Mouse (Mus musculus): ENCODE measurements around the gene Ranbp9. TPM values are rescaled to one million over a fixed set of nuclear protein-coding genes. Genes with fewer than 3 reads are reported as not detected.
A peak's percentile ranks its signal among the peaks of the same experiment; 100 is the strongest.

The Ranbp9 gene
- polyA plus RNA-seq, 1 experiment = 15.7 TPM

DNA sequence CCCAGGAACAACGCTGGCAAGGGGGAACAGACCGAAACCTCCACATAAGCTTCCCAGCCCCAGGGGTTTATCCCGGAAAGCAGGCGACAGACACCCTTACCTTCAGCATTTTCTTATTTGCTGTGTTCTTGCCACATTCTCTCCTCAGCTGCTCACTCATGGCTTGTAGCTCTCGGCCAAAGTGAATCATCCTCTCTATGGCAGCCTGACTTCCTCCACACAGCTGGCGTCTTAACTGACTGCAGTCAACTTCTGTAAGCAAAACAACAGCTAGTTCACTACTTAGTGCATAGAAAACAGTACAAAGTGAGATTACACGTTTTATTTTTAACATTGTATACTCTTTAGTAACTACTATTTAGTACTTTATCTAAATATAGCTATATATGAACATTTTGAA, 68.8 kb downstream of the Ranbp9 start:
- peaks cover 30% of the 10 kb centered on the region for H3K36me3 ChIP-seq (ENCODE audit: control insufficient read depth, insufficient read depth, low read length)
- no peak for TF ChIP-seq POLR2A (IDR thresholded peaks at IDR 0.05; ENCODE audit: low read depth, low read length)
- no peak for TF ChIP-seq CTCF (IDR thresholded peaks at IDR 0.05; ENCODE audit: extremely low read depth, insufficient read depth, insufficient read length, insufficient replicate concordance)
- 93% methylated on average over 7 of the region's 7 CpGs for WGBS
- H3K4me1 ChIP-seq (ENCODE audit: control insufficient read depth, insufficient read depth, insufficient read length) = no peaks in the 10 kb centered on the region
- DNase-seq (ENCODE audit: low read depth in 1 of 2, low spot score in 2 of 2) = no peak
- H3K4me3 ChIP-seq (ENCODE audit: extremely low read depth, insufficient read depth, insufficient read length) = no peak overlapping the region
- H3K27me3 ChIP-seq (ENCODE audit: control insufficient read depth, insufficient read depth, low read length) = no peaks in the 10 kb centered on the region
- no peak overlapping the region for H3K27ac ChIP-seq (ENCODE audit: insufficient read depth, low read length)

GRCm38 (mm10) chr13:43399576-43399975, 81.5 kb downstream of the Ranbp9 start:
- H3K36me3 ChIP-seq (ENCODE audit: control insufficient read depth, insufficient read depth, low read length) = peaks cover 18% of the 10 kb centered on the region
- H3K27me3 ChIP-seq (ENCODE audit: control insufficient read depth, insufficient read depth, low read length) = no peaks in the 10 kb centered on the region
- H3K27ac ChIP-seq (ENCODE audit: insufficient read depth, low read length) = peak overlapping the region; percentile 56
- 35% methylated on average over 5 of the region's 5 CpGs for WGBS
- peak; percentile 40 to 49 for DNase-seq (ENCODE audit: low read depth in 1 of 2, low spot score in 2 of 2)
- H3K4me3 ChIP-seq (ENCODE audit: extremely low read depth, insufficient read depth, insufficient read length) = no peak overlapping the region
- peaks cover 5% of the 10 kb centered on the region for H3K4me1 ChIP-seq (ENCODE audit: control insufficient read depth, insufficient read depth, insufficient read length)
- TF ChIP-seq CTCF (IDR thresholded peaks at IDR 0.05; ENCODE audit: extremely low read depth, insufficient read depth, insufficient read length, insufficient replicate concordance) (no peak), POLR2A (IDR thresholded peaks at IDR 0.05; ENCODE audit: low read depth, low read length) (no peak)

DNA sequence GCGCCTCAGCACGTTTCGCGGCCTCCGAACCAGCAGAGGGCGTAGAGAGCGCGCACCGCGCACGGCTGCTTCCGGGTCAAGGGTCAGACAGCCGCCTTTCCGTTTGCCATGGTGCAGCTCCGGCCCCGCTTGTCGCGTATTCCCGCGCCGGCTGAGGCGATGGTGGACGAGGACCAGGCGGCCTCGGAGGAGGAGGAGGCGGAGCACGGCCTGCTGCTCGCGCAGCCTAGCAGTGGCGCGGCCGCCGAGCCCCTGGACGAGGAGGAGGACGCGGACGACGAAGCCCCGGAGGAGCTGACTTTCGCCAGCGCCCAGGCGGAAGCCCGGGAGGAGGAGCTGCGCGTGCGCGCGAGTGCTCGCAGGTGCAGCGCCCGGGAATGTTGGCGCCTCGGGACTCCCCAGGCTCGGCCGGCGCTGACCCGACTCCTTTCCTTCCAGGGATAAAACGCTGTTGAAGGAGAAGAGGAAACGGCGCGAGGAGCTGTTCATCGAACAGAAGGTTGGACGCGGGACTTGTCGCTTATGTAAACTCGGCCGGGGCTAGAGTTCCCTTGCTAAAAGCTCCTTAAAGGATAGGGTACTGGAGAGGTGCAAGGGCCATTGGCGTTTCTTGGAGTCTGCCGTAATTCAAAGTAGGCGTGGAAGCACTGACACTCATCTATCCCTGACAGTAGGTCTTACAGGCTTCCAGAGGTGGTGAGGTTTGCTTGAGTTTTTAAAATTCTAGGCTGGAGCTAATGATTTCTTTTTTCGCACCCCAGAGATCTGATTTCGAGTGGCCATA, 82.6 kb downstream of the Ranbp9 start, which contains the start of gene Nol7:
TSS of gene Nol7 (plus strand) at position 94 of the 784 bp plus-strand sequence.
- no peaks in the 10 kb centered on the region for H3K27me3 ChIP-seq (ENCODE audit: control insufficient read depth, insufficient read depth, low read length)
- peak within 1 kb of the TSS; percentile 100 for H3K4me3 ChIP-seq (ENCODE audit: extremely low read depth, insufficient read depth, insufficient read length)
- DNase-seq (ENCODE audit: low read depth in 1 of 2, low spot score in 2 of 2) = peak; percentile 88 to 90
- under 1% methylated on average over 70 of the region's 72 CpGs for WGBS
- H3K36me3 ChIP-seq (ENCODE audit: control insufficient read depth, insufficient read depth, low read length) = peaks cover 14% of the 10 kb centered on the region
- H3K4me1 ChIP-seq (ENCODE audit: control insufficient read depth, insufficient read depth, insufficient read length) = peaks cover 5% of the 10 kb centered on the region
- H3K27ac ChIP-seq (ENCODE audit: insufficient read depth, low read length) = peak within 1 kb of the TSS; percentile 99
- TF ChIP-seq POLR2A (IDR thresholded peaks at IDR 0.05; ENCODE audit: low read depth, low read length) = peak; percentile 75
- TF ChIP-seq CTCF (IDR thresholded peaks at IDR 0.05; ENCODE audit: extremely low read depth, insufficient read depth, insufficient read length, insufficient replicate concordance) = peak; percentile 88

DNA sequence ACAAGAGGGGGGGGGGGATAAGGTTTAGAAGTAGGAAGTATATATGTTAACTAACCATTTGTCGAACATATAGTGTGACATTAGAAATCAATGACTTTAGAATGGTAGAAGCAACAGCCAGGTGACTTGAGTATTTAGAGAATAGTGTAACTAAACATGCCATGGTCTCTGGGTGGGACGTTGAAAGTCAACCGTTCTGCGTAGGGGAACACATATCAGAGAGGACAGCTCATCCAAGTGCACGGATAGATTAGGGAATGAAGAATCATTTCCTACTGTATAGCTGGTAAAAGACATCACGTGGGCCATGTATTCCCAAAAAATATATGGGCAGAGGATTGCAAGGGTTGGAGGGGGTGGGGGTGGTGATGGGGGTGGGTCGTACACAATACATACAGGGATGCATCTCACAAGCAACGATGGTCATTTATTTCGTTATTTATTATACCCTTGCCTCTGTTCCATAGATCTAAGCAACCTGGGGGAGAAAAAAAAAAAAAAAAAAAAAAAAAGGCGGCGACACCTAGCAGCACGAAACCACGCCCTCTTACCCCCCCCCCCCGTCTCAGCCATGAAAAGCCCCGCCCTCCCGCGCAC, 83.3 kb downstream of the Ranbp9 start:
- Histone ChIP-seq H3K27ac (ENCODE audit: insufficient read depth, low read length) (no peak overlapping the region), H3K4me1 (ENCODE audit: control insufficient read depth, insufficient read depth, insufficient read length) (peaks cover 5% of the 10 kb centered on the region), H3K27me3 (ENCODE audit: control insufficient read depth, insufficient read depth, low read length) (no peaks in the 10 kb centered on the region), H3K4me3 (ENCODE audit: extremely low read depth, insufficient read depth, insufficient read length) (no peak overlapping the region), H3K36me3 (ENCODE audit: control insufficient read depth, insufficient read depth, low read length) (peaks cover 14% of the 10 kb centered on the region)
- 51% methylated on average over 14 of the region's 17 CpGs for whole genome bisulfite sequencing
- DNase-seq (ENCODE audit: low read depth in 1 of 2, low spot score in 2 of 2) = no peak
- TF ChIP-seq POLR2A (IDR thresholded peaks at IDR 0.05; ENCODE audit: low read depth, low read length) = no peak
- TF ChIP-seq CTCF (IDR thresholded peaks at IDR 0.05; ENCODE audit: extremely low read depth, insufficient read depth, insufficient read length, insufficient replicate concordance) = no peak

- no peaks in the 10 kb centered on the region; the same call in 1 of the 2 replicates for H3K36me3 ChIP-seq (ENCODE audit: control insufficient read depth, insufficient read depth, low read length)
- DNase-seq (ENCODE audit: low read depth in 1 of 2, low spot score in 2 of 2) = no peak
- no peaks in the 10 kb centered on the region for H3K27me3 ChIP-seq (ENCODE audit: control insufficient read depth, insufficient read depth, low read length)
- WGBS = 95% methylated on average over 10 of the region's 10 CpGs
- H3K4me1 ChIP-seq (ENCODE audit: control insufficient read depth, insufficient read depth, insufficient read length) = no peaks in the 10 kb centered on the region
- no peak overlapping the region for H3K27ac ChIP-seq (ENCODE audit: insufficient read depth, low read length)
- TF ChIP-seq CTCF (IDR thresholded peaks at IDR 0.05; ENCODE audit: extremely low read depth, insufficient read depth, insufficient read length, insufficient replicate concordance) (no peak), POLR2A (IDR thresholded peaks at IDR 0.05; ENCODE audit: low read depth, low read length) (no peak)
- H3K4me3 ChIP-seq (ENCODE audit: extremely low read depth, insufficient read depth, insufficient read length) = no peak overlapping the region
Measured at GRCm38 (mm10) chr13:43385321-43385720, 95.8 kb downstream of the Ranbp9 start.

GRCm38 (mm10) chr13:43379989-43380388, 101.1 kb downstream of the Ranbp9 start:
- peaks cover 3% of the 10 kb centered on the region; the same call in 1 of the 2 replicates for H3K36me3 ChIP-seq (ENCODE audit: control insufficient read depth, insufficient read depth, low read length)
- no peak for TF ChIP-seq CTCF (IDR thresholded peaks at IDR 0.05; ENCODE audit: extremely low read depth, insufficient read depth, insufficient read length, insufficient replicate concordance)
- TF ChIP-seq POLR2A (IDR thresholded peaks at IDR 0.05; ENCODE audit: low read depth, low read length) = no peak
- WGBS = 83% methylated on average over 3 of the region's 3 CpGs
- H3K27me3 ChIP-seq (ENCODE audit: control insufficient read depth, insufficient read depth, low read length) = no peaks in the 10 kb centered on the region
- DNase-seq (ENCODE audit: low read depth in 1 of 2, low spot score in 2 of 2) = no peak
- no peaks in the 10 kb centered on the region for H3K4me1 ChIP-seq (ENCODE audit: control insufficient read depth, insufficient read depth, insufficient read length)
- no peak overlapping the region for H3K27ac ChIP-seq (ENCODE audit: insufficient read depth, low read length)
- no peak overlapping the region for H3K4me3 ChIP-seq (ENCODE audit: extremely low read depth, insufficient read depth, insufficient read length)
